Mouse (Mus musculus): ENCODE measurements around the gene Mapk12. TPM values are rescaled to one million over a fixed set of nuclear protein-coding genes. Genes with fewer than 3 reads are reported as not detected.

The Mapk12 gene
- polyA plus RNA-seq, 1 experiment: 35.0 TPM

DNA sequence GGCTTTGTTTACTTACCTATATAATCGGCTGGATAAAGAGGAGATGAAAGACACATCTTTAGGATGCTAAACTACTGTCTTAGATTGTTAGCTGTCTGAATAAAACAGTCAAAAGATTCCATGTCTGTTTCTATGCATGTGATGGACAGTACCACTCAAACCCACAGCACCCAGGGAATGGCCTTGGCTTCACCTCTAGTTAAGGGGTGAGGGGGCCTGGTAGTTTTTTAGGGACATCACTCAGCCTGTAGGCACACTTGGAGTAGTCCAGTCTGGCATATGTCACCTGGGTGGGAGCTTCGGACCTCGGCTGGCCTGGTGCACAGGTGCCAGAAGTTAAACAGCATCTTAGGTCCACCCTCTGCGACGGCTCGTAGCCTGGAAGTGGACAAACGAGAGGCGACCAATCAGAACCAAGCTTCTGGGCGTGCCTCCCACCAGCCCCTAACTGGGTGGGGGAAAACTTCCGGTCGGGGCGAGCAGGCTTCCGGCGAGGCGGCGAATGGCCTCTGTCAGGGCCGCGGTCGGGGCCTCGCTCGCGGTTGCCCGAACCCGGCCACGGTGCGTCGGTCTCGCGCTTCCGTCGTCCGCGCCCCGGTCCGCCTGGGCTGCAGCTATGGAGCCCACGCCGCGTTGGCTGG lies 51.8 kb downstream of the Mapk12 start, which contains the start of gene Selenoo:
Gene Selenoo (plus strand): TSS at position 478 of the 641 bp plus-strand sequence.
- Histone ChIP-seq H3K36me3 (ENCODE audit: control insufficient read depth, insufficient read depth) (peaks cover 23% of the 10 kb centered on the region), H3K27me3 (ENCODE audit: control insufficient read depth, insufficient read depth, insufficient read length) (no peaks in the 10 kb centered on the region)

DNA sequence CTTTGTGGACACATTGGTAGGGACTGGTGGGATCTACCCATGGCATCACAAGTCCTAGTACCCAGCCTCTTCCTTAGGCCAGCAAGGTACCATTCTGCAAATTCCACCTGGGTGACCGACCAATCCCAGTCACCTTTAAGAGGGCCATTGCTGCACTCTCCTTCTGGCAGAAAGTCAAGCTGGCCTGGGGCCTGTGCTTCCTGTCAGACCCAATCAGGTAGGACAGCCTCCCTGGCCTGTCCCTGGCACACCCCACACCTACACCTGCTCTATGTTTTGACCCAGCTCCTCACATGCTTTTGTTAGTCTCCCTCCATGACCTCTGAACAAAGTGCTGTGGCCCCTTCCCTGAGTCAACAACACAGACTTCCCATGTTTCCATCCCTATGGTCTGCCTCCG lies 55.7 kb downstream of the Mapk12 start:
- TF ChIP-seq E2F4 (IDR thresholded peaks at IDR 0.05; ENCODE audit: insufficient read depth) (no peak), POLR2AphosphoS2 (IDR thresholded peaks at IDR 0.05; ENCODE audit: insufficient read length, low read depth) (no peak), MAX (IDR thresholded peaks at IDR 0.05; ENCODE audit: low read depth) (no peak)
- peaks cover 10% of the 10 kb centered on the region for H3K79me2 ChIP-seq (ENCODE audit: control insufficient read depth, insufficient read depth)
- peaks cover 30% of the 10 kb centered on the region for H3K36me3 ChIP-seq (ENCODE audit: control insufficient read depth, insufficient read depth)
- no peak overlapping the region for H3K4me3 ChIP-seq
- H3K27me3 ChIP-seq (ENCODE audit: control insufficient read depth, insufficient read depth, insufficient read length): no peaks in the 10 kb centered on the region
- H3ac ChIP-seq (ENCODE audit: control insufficient read depth, insufficient read length): no peak overlapping the region
- H3K4me2 ChIP-seq (ENCODE audit: low read depth): no peak overlapping the region

More for the DNA sequence above, 51.8 kb downstream of the Mapk12 start, which contains the start of gene Selenoo:
- peaks cover 8% of the 10 kb centered on the region for H3K79me2 ChIP-seq (ENCODE audit: control insufficient read depth, insufficient read depth)
- H3ac ChIP-seq (ENCODE audit: control insufficient read depth, insufficient read length): peak within 1 kb of the TSS; percentile 86
- peak; percentile 98 for TF ChIP-seq POLR2AphosphoS2 (IDR thresholded peaks at IDR 0.05; ENCODE audit: insufficient read length, low read depth)
- TF ChIP-seq CEBPB (IDR thresholded peaks at IDR 0.05; ENCODE audit: insufficient read depth, poor library complexity, severe bottlenecking): no peak
- TF ChIP-seq MYOG (IDR thresholded peaks at IDR 0.05; ENCODE audit: control insufficient read depth in 1 of 3, insufficient read depth in 1 of 3, insufficient read length in 2 of 3, low read depth in 2 of 3): peak in 1 of 3 experiments; percentile 30
- no peak for TF ChIP-seq MAX (IDR thresholded peaks at IDR 0.05; ENCODE audit: low read depth)
- TF ChIP-seq MYOD1 (IDR thresholded peaks at IDR 0.05; ENCODE audit: control insufficient read depth in 1 of 3, insufficient read length in 2 of 3, low read depth in 2 of 3): peak in 1 of 3 experiments; percentile 31
- no peak for TF ChIP-seq SRF (IDR thresholded peaks at IDR 0.05; ENCODE audit: control insufficient read depth, insufficient read length, low read depth)
- peak; percentile 12 for TF ChIP-seq REST (IDR thresholded peaks at IDR 0.05; ENCODE audit: insufficient read depth, insufficient read length)
- TF ChIP-seq E2F4 (IDR thresholded peaks at IDR 0.05; ENCODE audit: insufficient read depth): no peak
- no peak for TF ChIP-seq USF1 (IDR thresholded peaks at IDR 0.05; ENCODE audit: low read depth)
- peak; percentile 30 for TF ChIP-seq TCF3 (IDR thresholded peaks at IDR 0.05; ENCODE audit: insufficient read length, low read depth)
- no peak for TF ChIP-seq TCF12 (IDR thresholded peaks at IDR 0.05; ENCODE audit: insufficient read depth, poor library complexity, severe bottlenecking)
- peak; percentile 99 for TF ChIP-seq POLR2A (IDR thresholded peaks at IDR 0.05; ENCODE audit: insufficient read length, low read depth)
- H3K4me3 ChIP-seq: peak within 1 kb of the TSS; percentile 43
- H3K4me2 ChIP-seq (ENCODE audit: low read depth): peak within 1 kb of the TSS; percentile 99

DNA sequence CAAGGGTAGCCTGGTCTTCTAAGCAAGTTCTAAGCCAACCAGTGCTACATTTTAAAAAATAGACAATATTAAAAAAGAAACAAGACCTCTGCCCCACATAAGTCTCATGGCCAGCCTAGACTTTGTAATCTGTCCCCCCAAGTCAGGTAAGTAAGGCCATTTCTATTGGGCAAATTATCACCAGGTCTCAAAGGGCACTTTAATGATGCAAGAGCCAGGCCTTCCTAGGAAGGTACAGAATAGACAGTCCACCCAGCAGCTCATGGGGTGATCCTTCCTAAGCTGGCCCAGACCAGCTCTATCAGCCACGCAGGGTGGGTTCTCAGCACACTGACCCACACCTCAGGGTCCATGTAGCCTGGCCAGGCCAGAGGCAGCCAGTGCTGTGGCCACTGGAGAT lies 56.6 kb downstream of the Mapk12 start:
- Histone ChIP-seq H3K79me2 (ENCODE audit: control insufficient read depth, insufficient read depth) (peaks cover 15% of the 10 kb centered on the region), H3K4me2 (ENCODE audit: low read depth) (no peak overlapping the region), H3K36me3 (ENCODE audit: control insufficient read depth, insufficient read depth) (peaks cover 30% of the 10 kb centered on the region), H3K4me3 (no peak overlapping the region), H3K27me3 (ENCODE audit: control insufficient read depth, insufficient read depth, insufficient read length) (no peaks in the 10 kb centered on the region), H3ac (ENCODE audit: control insufficient read depth, insufficient read length) (no peak overlapping the region)
- TF ChIP-seq TCF3 (IDR thresholded peaks at IDR 0.05; ENCODE audit: insufficient read length, low read depth) (no peak), POLR2AphosphoS2 (IDR thresholded peaks at IDR 0.05; ENCODE audit: insufficient read length, low read depth) (no peak), CEBPB (IDR thresholded peaks at IDR 0.05; ENCODE audit: insufficient read depth, poor library complexity, severe bottlenecking) (no peak), MAX (IDR thresholded peaks at IDR 0.05; ENCODE audit: low read depth) (no peak), MYOG (IDR thresholded peaks at IDR 0.05; ENCODE audit: control insufficient read depth in 1 of 3, insufficient read depth in 1 of 3, insufficient read length in 2 of 3, low read depth in 2 of 3) (no peak), REST (IDR thresholded peaks at IDR 0.05; ENCODE audit: insufficient read depth, insufficient read length) (no peak), TCF12 (IDR thresholded peaks at IDR 0.05; ENCODE audit: insufficient read depth, poor library complexity, severe bottlenecking) (no peak), USF1 (IDR thresholded peaks at IDR 0.05; ENCODE audit: low read depth) (no peak), POLR2A (IDR thresholded peaks at IDR 0.05; ENCODE audit: insufficient read length, low read depth) (no peak), MYOD1 (IDR thresholded peaks at IDR 0.05; ENCODE audit: control insufficient read depth in 1 of 3, insufficient read length in 2 of 3, low read depth in 2 of 3) (no peak), E2F4 (IDR thresholded peaks at IDR 0.05; ENCODE audit: insufficient read depth) (no peak), SRF (IDR thresholded peaks at IDR 0.05; ENCODE audit: control insufficient read depth, insufficient read length, low read depth) (no peak)

Other genes with a start within 250 kb of the Mapk12 start
- not detected for gene Ttll8, start 186.3 kb downstream of the Mapk12 start, polyA plus RNA-seq (2012; fragmentation: generic; extraction: Trizol)
- not detected for gene Mlc1, start 161.7 kb downstream of the Mapk12 start, polyA plus RNA-seq (2012; fragmentation: generic; extraction: Trizol)
- gene Mov10l1, start 157.8 kb downstream of the Mapk12 start, polyA plus RNA-seq (2012; fragmentation: generic; extraction: Trizol): not detected
- not detected for gene Panx2, start 81.0 kb downstream of the Mapk12 start, polyA plus RNA-seq (2012; fragmentation: generic; extraction: Trizol)
- gene Trabd, start 65.6 kb downstream of the Mapk12 start, polyA plus RNA-seq (2012; fragmentation: generic; extraction: Trizol): 68.2 TPM
- gene Selenoo, start 51.6 kb downstream of the Mapk12 start, polyA plus RNA-seq (2012; fragmentation: generic; extraction: Trizol): 23.8 TPM
- 15.0 TPM for gene Tubgcp6, start 17.6 kb downstream of the Mapk12 start, polyA plus RNA-seq (2012; fragmentation: generic; extraction: Trizol)
- 11.7 TPM for gene Hdac10, start 12.0 kb downstream of the Mapk12 start, polyA plus RNA-seq (2012; fragmentation: generic; extraction: Trizol)
- 9.1 TPM for gene Mapk11, start 8.9 kb upstream of the Mapk12 start, polyA plus RNA-seq (2012; fragmentation: generic; extraction: Trizol)
- gene Plxnb2, start 40.1 kb upstream of the Mapk12 start, polyA plus RNA-seq (2012; fragmentation: generic; extraction: Trizol): 278 TPM
- 6.6 TPM for gene Dennd6b, start 55.8 kb upstream of the Mapk12 start, polyA plus RNA-seq (2012; fragmentation: generic; extraction: Trizol)
- 43.6 TPM for gene Ppp6r2, start 70.8 kb upstream of the Mapk12 start, polyA plus RNA-seq (2012; fragmentation: generic; extraction: Trizol)
- gene Sbf1, start 174.6 kb upstream of the Mapk12 start, polyA plus RNA-seq (2012; fragmentation: generic; extraction: Trizol): 222 TPM
- gene Adm2, start 182.0 kb upstream of the Mapk12 start, polyA plus RNA-seq (2012; fragmentation: generic; extraction: Trizol): 71.1 TPM
- 0.04 TPM for gene Miox, start 193.7 kb upstream of the Mapk12 start, polyA plus RNA-seq (2012; fragmentation: generic; extraction: Trizol)
- gene Lmf2, start 215.0 kb upstream of the Mapk12 start, polyA plus RNA-seq (2012; fragmentation: generic; extraction: Trizol): 96.5 TPM
- 182 TPM for gene Ncaph2, start 215.0 kb upstream of the Mapk12 start, polyA plus RNA-seq (2012; fragmentation: generic; extraction: Trizol)
- gene Sco2, start 233.1 kb upstream of the Mapk12 start, polyA plus RNA-seq (2012; fragmentation: generic; extraction: Trizol): 28.0 TPM
- 4.1 TPM for gene Tymp, start 236.3 kb upstream of the Mapk12 start, polyA plus RNA-seq (2012; fragmentation: generic; extraction: Trizol)
- not detected for gene Odf3b, start 238.6 kb upstream of the Mapk12 start, polyA plus RNA-seq (2012; fragmentation: generic; extraction: Trizol)
- gene Klhdc7b, start 244.2 kb upstream of the Mapk12 start, polyA plus RNA-seq (2012; fragmentation: generic; extraction: Trizol): not detected